Mouse (Mus musculus): ENCODE measurements at regions not wholly inside any gene's neighbourhood (a gene's known extent, or its start where the extent isn't known, plus 50 kb on each side); places are given as distances from the start of the nearest gene placed in this dataset.

- H3K4me2 ChIP-seq (ENCODE audit: low read depth, low read length, poor library complexity, severe bottlenecking) = no peak overlapping the region
- DNase-seq (ENCODE audit: low spot score) (no peak), ATAC-seq (ENCODE audit: low FRiP score) (no peak)
- H3K4me3 ChIP-seq (ENCODE audit: low read depth, low read length) = no peak overlapping the region
- no peaks in the 10 kb centered on the region; the same call in 1 of the 2 replicates for H3K4me1 ChIP-seq (ENCODE audit: insufficient read depth, low read length)
- no peaks in the 10 kb centered on the region for H3K9me3 ChIP-seq (ENCODE audit: low read length)
- no peaks in the 10 kb centered on the region for H3K36me3 ChIP-seq (ENCODE audit: insufficient read depth, low read length)
- TF ChIP-seq CTCF (IDR thresholded peaks at IDR 0.05) = no peak
- 63% methylated on average over 2 of the region's 2 CpGs for WGBS
- H3K9ac ChIP-seq (replicated peaks; ENCODE audit: low read length, poor library complexity, severe bottlenecking) = no peak overlapping the region
- no peaks in the 10 kb centered on the region; the same call in 1 of the 2 replicates for H3K27me3 ChIP-seq (ENCODE audit: insufficient read depth, low read length)
- H3K27ac ChIP-seq (ENCODE audit: low read depth, low read length) = no peak overlapping the region
Measured at GRCm38 (mm10) chr6:100500741-100501140, 170.2 kb downstream of the Shq1 start.

- TF ChIP-seq CTCF (IDR thresholded peaks at IDR 0.05) = no peak
- H3K36me3 ChIP-seq (ENCODE audit: insufficient read depth, low read length) = no peaks in the 10 kb centered on the region
- ATAC-seq (ENCODE audit: low FRiP score) (no peak), DNase-seq (ENCODE audit: low spot score) (no peak)
- H3K4me2 ChIP-seq (ENCODE audit: low read depth, low read length, poor library complexity, severe bottlenecking) = no peak overlapping the region
- WGBS = 68% methylated on average over 8 of the region's 8 CpGs
- no peak overlapping the region for H3K4me3 ChIP-seq (ENCODE audit: low read depth, low read length)
- peaks cover 3% of the 10 kb centered on the region; the same call in 1 of the 2 replicates for H3K4me1 ChIP-seq (ENCODE audit: insufficient read depth, low read length)
- no peak overlapping the region for H3K9ac ChIP-seq (replicated peaks; ENCODE audit: low read length, poor library complexity, severe bottlenecking)
- no peak overlapping the region for H3K27ac ChIP-seq (ENCODE audit: low read depth, low read length)
- H3K9me3 ChIP-seq (ENCODE audit: low read length) = no peaks in the 10 kb centered on the region
- no peaks in the 10 kb centered on the region; the same call in 1 of the 2 replicates for H3K27me3 ChIP-seq (ENCODE audit: insufficient read depth, low read length)
Measured at GRCm38 (mm10) chr6:100500060-100500459, 170.9 kb downstream of the Shq1 start.

- no peak overlapping the region for H3K27ac ChIP-seq (ENCODE audit: low read depth, low read length)
- no peaks in the 10 kb centered on the region for H3K9me3 ChIP-seq (ENCODE audit: low read length)
- H3K4me1 ChIP-seq (ENCODE audit: insufficient read depth, low read length) = peaks cover 5% of the 10 kb centered on the region; the same call in 1 of the 2 replicates
- no peak overlapping the region for H3K9ac ChIP-seq (replicated peaks; ENCODE audit: low read length, poor library complexity, severe bottlenecking)
- H3K36me3 ChIP-seq (ENCODE audit: insufficient read depth, low read length) = no peaks in the 10 kb centered on the region
- DNase-seq (ENCODE audit: low spot score) (no peak), ATAC-seq (ENCODE audit: low FRiP score) (no peak)
- no peak for TF ChIP-seq CTCF (IDR thresholded peaks at IDR 0.05)
- 39% methylated on average over 4 of the region's 4 CpGs for WGBS
- H3K27me3 ChIP-seq (ENCODE audit: insufficient read depth, low read length) = no peaks in the 10 kb centered on the region
- H3K4me3 ChIP-seq (ENCODE audit: low read depth, low read length) = no peak overlapping the region
- H3K4me2 ChIP-seq (ENCODE audit: low read depth, low read length, poor library complexity, severe bottlenecking) = no peak overlapping the region
Measured at GRCm38 (mm10) chr6:100498861-100499271, 172.1 kb downstream of the Shq1 start.

- no peak for TF ChIP-seq CTCF (IDR thresholded peaks at IDR 0.05)
- no peak for ATAC-seq (ENCODE audit: low FRiP score)
- Histone ChIP-seq H3K9me3 (ENCODE audit: low read length) (no peaks in the 10 kb centered on the region), H3K36me3 (ENCODE audit: insufficient read depth, low read length) (no peaks in the 10 kb centered on the region), H3K27me3 (ENCODE audit: insufficient read depth, low read length) (no peaks in the 10 kb centered on the region), H3K4me2 (ENCODE audit: low read depth, low read length, poor library complexity, severe bottlenecking) (no peak overlapping the region), H3K27ac (ENCODE audit: low read depth, low read length) (no peak overlapping the region), H3K4me3 (ENCODE audit: low read depth, low read length) (no peak overlapping the region), H3K9ac (replicated peaks; ENCODE audit: low read length, poor library complexity, severe bottlenecking) (no peak overlapping the region), H3K4me1 (ENCODE audit: insufficient read depth, low read length) (peaks cover 5% of the 10 kb centered on the region; the same call in 1 of the 2 replicates)
- no peak for DNase-seq (ENCODE audit: low spot score)
- WGBS = 33% methylated on average over 2 of the region's 2 CpGs
Measured at GRCm38 (mm10) chr6:100498126-100498525, 172.8 kb downstream of the Shq1 start.

GRCm38 (mm10) chr6:100496135-100496534 lies 174.8 kb downstream of the Shq1 start:
- Histone ChIP-seq H3K36me3 (ENCODE audit: insufficient read depth, low read length) (no peaks in the 10 kb centered on the region), H3K27ac (ENCODE audit: low read depth, low read length) (no peak overlapping the region), H3K4me1 (ENCODE audit: insufficient read depth, low read length) (peaks cover 5% of the 10 kb centered on the region; the same call in 1 of the 2 replicates), H3K9me3 (ENCODE audit: low read length) (no peaks in the 10 kb centered on the region), H3K4me3 (ENCODE audit: low read depth, low read length) (no peak overlapping the region), H3K4me2 (ENCODE audit: low read depth, low read length, poor library complexity, severe bottlenecking) (no peak overlapping the region), H3K9ac (replicated peaks; ENCODE audit: low read length, poor library complexity, severe bottlenecking) (no peak overlapping the region), H3K27me3 (ENCODE audit: insufficient read depth, low read length) (no peaks in the 10 kb centered on the region)
- no peak for TF ChIP-seq CTCF (IDR thresholded peaks at IDR 0.05)
- no peak for DNase-seq (ENCODE audit: low spot score)
- ATAC-seq (ENCODE audit: low FRiP score) = no peak

- H3K9ac ChIP-seq (replicated peaks; ENCODE audit: low read length, poor library complexity, severe bottlenecking) = no peak overlapping the region
- no peak overlapping the region for H3K4me2 ChIP-seq (ENCODE audit: low read depth, low read length, poor library complexity, severe bottlenecking)
- DNase-seq (ENCODE audit: low spot score) = peak; percentile 71
- TF ChIP-seq CTCF (IDR thresholded peaks at IDR 0.05) = no peak
- H3K27me3 ChIP-seq (ENCODE audit: insufficient read depth, low read length) = no peaks in the 10 kb centered on the region
- no peak for ATAC-seq (ENCODE audit: low FRiP score)
- H3K4me1 ChIP-seq (ENCODE audit: insufficient read depth, low read length) = peaks cover 5% of the 10 kb centered on the region; the same call in 1 of the 2 replicates
- no peaks in the 10 kb centered on the region for H3K9me3 ChIP-seq (ENCODE audit: low read length)
- H3K27ac ChIP-seq (ENCODE audit: low read depth, low read length) = no peak overlapping the region
- no peaks in the 10 kb centered on the region for H3K36me3 ChIP-seq (ENCODE audit: insufficient read depth, low read length)
- H3K4me3 ChIP-seq (ENCODE audit: low read depth, low read length) = no peak overlapping the region
- 40% methylated on average over 12 of the region's 12 CpGs for whole genome bisulfite sequencing
Measured at GRCm38 (mm10) chr6:100495131-100495530, 175.8 kb downstream of the Shq1 start.

Data from midbrain, postnatal 0 days (tissue).